Mouse (Mus musculus): ENCODE data around the gene Prkca. TPM values are rescaled to one million over a fixed set of nuclear protein-coding genes. Genes with fewer than 3 reads are reported as not detected.
"Not testable (repeated sequence)": the region's sequence is repeated elsewhere in the genome, so short reads cannot be mapped to it uniquely, and the experiment has no call there.

Gene Prkca
- polyA plus RNA-seq, 1 experiment from 2014 or later: 12.9 TPM

DNA sequence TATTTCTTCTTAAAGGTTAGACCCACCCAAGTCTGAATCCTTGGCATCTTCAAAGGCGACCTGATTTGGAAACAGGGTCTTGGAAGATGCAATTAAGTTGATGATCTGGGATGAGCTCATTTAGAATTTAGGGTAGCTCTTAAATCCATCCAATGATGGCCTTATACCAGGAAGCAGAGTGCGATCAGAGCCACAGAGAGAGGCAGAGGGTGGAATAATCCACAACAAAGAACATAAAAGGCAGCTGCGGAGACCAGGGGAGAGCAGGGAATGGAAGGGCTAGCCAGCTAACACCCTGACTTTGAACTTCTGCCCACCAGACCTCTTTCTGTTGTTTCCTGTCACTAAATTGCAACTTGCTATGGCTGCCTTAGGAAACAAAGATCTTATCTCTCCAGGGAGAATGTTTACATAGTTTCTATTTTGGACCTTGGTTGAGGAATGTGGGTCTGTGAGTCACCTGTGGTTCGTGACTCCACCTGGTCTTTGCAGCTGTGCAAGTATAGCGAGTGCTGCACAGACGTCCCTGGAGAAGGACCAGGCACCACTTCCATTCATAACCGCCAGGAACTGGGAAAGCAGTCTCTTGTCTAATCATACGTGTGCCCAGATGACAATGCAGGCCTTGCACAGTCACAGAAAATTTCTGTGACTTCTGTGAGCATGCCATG is 242.3 kb downstream of the Prkca start:
- no peak for ATAC-seq (ENCODE audit: extremely low read depth, insufficient number of reproducible peaks, low FRiP score, low TSS enrichment)
- Histone ChIP-seq H3K4me1 (peaks cover 22% of the 10 kb centered on the region), H3K4me3 (no peak overlapping the region), H3K27ac (replicated peaks) (no peak overlapping the region), H3K27me3 (replicated peaks) (no peaks in the 10 kb centered on the region), H3K4me2 (no peak overlapping the region), H3K9ac (no peak overlapping the region), H3K9me3 (no peaks in the 10 kb centered on the region; the same call in 1 of the 2 replicates), H3K36me3 (no peaks in the 10 kb centered on the region)
- WGBS: 61% methylated on average over 8 of the region's 8 CpGs

GRCm38 (mm10) chr11:108098306-108098705 is 245.4 kb downstream of the Prkca start:
- 64% methylated on average over 7 of the region's 7 CpGs for WGBS
- no peaks in the 10 kb centered on the region for H3K9me3 ChIP-seq
- H3K4me1 ChIP-seq: peaks cover 11% of the 10 kb centered on the region
- no peak overlapping the region for H3K4me2 ChIP-seq
- H3K4me3 ChIP-seq: no peak overlapping the region
- no peak for ATAC-seq (ENCODE audit: extremely low read depth, insufficient number of reproducible peaks, low FRiP score, low TSS enrichment)
- H3K27me3 ChIP-seq (replicated peaks): no peaks in the 10 kb centered on the region
- H3K9ac ChIP-seq: no peak overlapping the region
- H3K36me3 ChIP-seq: no peaks in the 10 kb centered on the region
- no peak overlapping the region for H3K27ac ChIP-seq (replicated peaks)

- Histone ChIP-seq H3K27me3 (replicated peaks) (no peaks in the 10 kb centered on the region), H3K36me3 (no peaks in the 10 kb centered on the region), H3K9me3 (no peaks in the 10 kb centered on the region), H3K4me1 (peaks cover 13% of the 10 kb centered on the region), H3K9ac (no peak overlapping the region), H3K4me2 (no peak overlapping the region), H3K27ac (replicated peaks) (no peak overlapping the region), H3K4me3 (no peak overlapping the region)
- no peak for ATAC-seq (ENCODE audit: extremely low read depth, insufficient number of reproducible peaks, low FRiP score, low TSS enrichment)
- 95% methylated on average over 5 of the region's 5 CpGs for WGBS
These were observed 248.9 kb downstream of the Prkca start for GRCm38 (mm10) chr11:108094796-108095195.

- H3K27me3 ChIP-seq (replicated peaks): no peaks in the 10 kb centered on the region
- 77% methylated on average over 4 of the region's 4 CpGs for WGBS
- no peaks in the 10 kb centered on the region for H3K36me3 ChIP-seq
- H3K9ac ChIP-seq: no peak overlapping the region
- peaks cover 10% of the 10 kb centered on the region for H3K4me1 ChIP-seq
- no peak overlapping the region for H3K4me3 ChIP-seq
- ATAC-seq (ENCODE audit: extremely low read depth, insufficient number of reproducible peaks, low FRiP score, low TSS enrichment): no peak
- H3K4me2 ChIP-seq: no peak overlapping the region
- no peaks in the 10 kb centered on the region for H3K9me3 ChIP-seq
- H3K27ac ChIP-seq (replicated peaks): no peak overlapping the region
These were observed 250.5 kb downstream of the Prkca start for GRCm38 (mm10) chr11:108093248-108093647.

- 71% methylated on average over 3 of the region's 3 CpGs for WGBS
- Histone ChIP-seq H3K36me3 (no peaks in the 10 kb centered on the region), H3K9ac (no peak overlapping the region), H3K9me3 (no peaks in the 10 kb centered on the region), H3K27me3 (replicated peaks) (no peaks in the 10 kb centered on the region), H3K4me3 (no peak overlapping the region), H3K4me2 (no peak overlapping the region), H3K4me1 (peaks cover 10% of the 10 kb centered on the region), H3K27ac (replicated peaks) (no peak overlapping the region)
- ATAC-seq (ENCODE audit: extremely low read depth, insufficient number of reproducible peaks, low FRiP score, low TSS enrichment): no peak
These were observed 252.5 kb downstream of the Prkca start for GRCm38 (mm10) chr11:108091238-108091637.

DNA sequence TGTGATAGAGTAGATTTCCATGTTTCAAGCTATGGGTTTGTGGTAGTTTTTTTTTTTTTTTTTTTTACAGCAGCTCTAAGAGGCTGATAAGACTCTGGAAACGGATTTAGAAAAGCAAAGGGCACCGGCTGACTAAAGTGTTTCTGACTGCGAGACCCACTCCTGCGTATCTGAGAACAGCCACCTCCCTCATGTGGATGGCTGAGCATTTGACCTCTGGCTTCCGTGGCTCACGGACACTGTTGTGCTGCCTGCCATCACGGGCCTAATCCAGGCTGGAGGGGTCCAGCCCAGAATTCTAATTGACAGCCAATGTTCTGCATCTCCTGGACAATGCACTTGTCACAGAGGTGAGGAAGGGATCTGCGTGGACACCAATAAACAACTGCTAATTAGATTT is 253.0 kb downstream of the Prkca start:
- Histone ChIP-seq H3K4me1 (peaks cover 10% of the 10 kb centered on the region), H3K27ac (replicated peaks) (peak overlapping the region; percentile 78), H3K36me3 (no peaks in the 10 kb centered on the region), H3K9ac (peak overlapping the region; percentile 19; the same call in 1 of the 2 replicates), H3K9me3 (no peaks in the 10 kb centered on the region), H3K4me3 (no peak overlapping the region), H3K4me2 (peak overlapping the region; percentile 30; the same call in 1 of the 2 replicates), H3K27me3 (replicated peaks) (no peaks in the 10 kb centered on the region)
- no peak for ATAC-seq (ENCODE audit: extremely low read depth, insufficient number of reproducible peaks, low FRiP score, low TSS enrichment)
- WGBS: 18% methylated on average over 8 of the region's 8 CpGs

DNA sequence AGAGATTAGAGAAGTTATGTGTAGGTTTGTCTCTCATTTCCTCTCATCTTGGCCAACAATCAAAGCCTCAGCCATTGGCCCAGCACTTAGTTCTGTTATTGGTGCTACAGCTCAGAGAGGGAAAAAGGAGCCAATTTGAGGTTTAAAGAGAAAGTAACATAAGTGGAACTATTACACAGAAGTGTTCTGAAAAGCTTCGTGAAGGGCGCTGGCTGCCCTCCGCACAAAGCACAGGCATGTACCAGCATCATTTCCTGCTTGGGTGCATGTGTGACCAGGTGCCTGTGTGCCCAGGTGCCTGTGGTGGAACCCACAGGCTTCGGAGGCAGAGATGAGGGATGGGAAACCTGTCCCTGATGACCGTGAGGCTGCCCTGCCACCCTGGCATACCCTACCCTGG is 255.7 kb downstream of the Prkca start:
- H3K27me3 ChIP-seq (replicated peaks): no peaks in the 10 kb centered on the region
- 93% methylated on average over 5 of the region's 5 CpGs for WGBS
- H3K4me2 ChIP-seq: no peak overlapping the region
- H3K27ac ChIP-seq (replicated peaks): no peak overlapping the region
- no peaks in the 10 kb centered on the region for H3K9me3 ChIP-seq
- no peaks in the 10 kb centered on the region for H3K36me3 ChIP-seq
- no peak overlapping the region for H3K4me3 ChIP-seq
- peaks cover 10% of the 10 kb centered on the region for H3K4me1 ChIP-seq
- ATAC-seq (ENCODE audit: extremely low read depth, insufficient number of reproducible peaks, low FRiP score, low TSS enrichment): no peak
- H3K9ac ChIP-seq: no peak overlapping the region

DNA sequence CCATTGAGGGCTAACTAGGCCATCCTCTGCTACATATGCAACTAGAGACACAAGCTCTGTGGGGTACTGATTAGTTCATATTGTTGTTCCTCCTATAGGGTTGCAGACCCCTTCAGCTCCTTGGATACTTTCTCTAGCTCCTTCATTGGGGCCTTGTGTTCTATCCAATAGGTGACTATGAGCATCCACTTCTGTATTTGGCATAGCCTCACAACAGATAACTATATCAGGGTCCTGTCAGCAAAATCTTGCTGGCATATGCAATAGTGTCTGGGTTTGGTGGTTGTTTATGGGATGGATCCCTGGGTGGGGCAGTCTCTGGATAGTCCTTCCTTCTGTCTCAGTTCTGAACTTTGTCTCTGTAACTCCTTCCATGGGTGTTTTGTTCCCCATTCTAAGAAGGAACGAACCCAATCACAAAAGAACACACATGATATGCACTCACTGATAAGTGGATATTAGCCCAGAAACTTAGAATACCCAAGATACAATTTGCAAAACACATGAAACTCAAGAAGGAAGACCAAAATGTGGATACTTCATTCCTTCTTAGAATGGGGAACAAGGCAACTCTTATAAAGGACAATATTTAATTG is 256.5 kb downstream of the Prkca start:
- WGBS: 64% methylated on average over 1 of the region's 1 CpGs

GRCm38 (mm10) chr11:108082673-108083072 is 261.1 kb downstream of the Prkca start:
- Histone ChIP-seq H3K4me2 (no peak overlapping the region), H3K4me1 (peaks cover 6% of the 10 kb centered on the region; the same call in 1 of the 2 replicates), H3K36me3 (no peaks in the 10 kb centered on the region), H3K9me3 (no peaks in the 10 kb centered on the region), H3K4me3 (no peak overlapping the region), H3K27me3 (replicated peaks) (no peaks in the 10 kb centered on the region), H3K9ac (no peak overlapping the region), H3K27ac (replicated peaks) (no peak overlapping the region)
- ATAC-seq (ENCODE audit: extremely low read depth, insufficient number of reproducible peaks, low FRiP score, low TSS enrichment): no peak

More for the DNA sequence above, 256.5 kb downstream of the Prkca start:
- not testable (repeated sequence) for H3K4me2 ChIP-seq; ATAC-seq (ENCODE audit: extremely low read depth, insufficient number of reproducible peaks, low FRiP score, low TSS enrichment); H3K9ac ChIP-seq; H3K27ac ChIP-seq (replicated peaks); H3K36me3 ChIP-seq; H3K9me3 ChIP-seq; H3K27me3 ChIP-seq (replicated peaks); H3K4me3 ChIP-seq
- peaks cover 16% of the 10 kb centered on the region for H3K4me1 ChIP-seq

DNA sequence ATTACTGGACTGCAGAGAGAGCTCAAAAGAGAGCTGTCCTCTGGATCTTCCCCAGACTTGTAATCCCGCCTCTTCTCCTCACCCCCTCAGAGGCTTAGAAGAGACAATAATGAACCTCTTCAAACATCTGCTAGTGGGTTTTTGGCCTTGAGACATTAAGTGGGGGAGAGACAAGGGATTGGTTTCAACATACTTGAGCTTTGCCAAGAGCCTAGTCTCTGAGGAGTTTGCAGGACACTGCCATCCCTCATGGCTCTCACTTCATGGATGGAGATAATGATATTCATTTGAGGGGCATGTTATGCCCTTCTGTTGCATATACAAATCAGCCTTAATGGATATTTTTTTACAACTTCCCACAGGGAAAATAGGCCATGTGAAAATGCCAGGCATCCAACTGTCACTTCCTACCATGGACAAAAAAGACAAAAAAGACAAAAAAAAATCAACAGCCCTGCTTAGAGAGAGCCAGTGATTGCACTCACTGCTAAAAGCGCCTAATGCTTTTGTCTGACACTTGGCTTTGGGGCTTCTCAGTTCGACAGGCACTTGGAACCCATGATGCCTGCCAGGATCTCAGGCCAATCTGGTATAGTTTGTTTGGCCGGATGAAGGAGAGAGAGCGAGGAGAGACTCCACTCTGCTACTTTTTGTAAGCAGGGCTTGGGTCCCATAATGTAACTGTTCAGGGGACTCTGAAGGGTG is 263.6 kb downstream of the Prkca start:
- Histone ChIP-seq H3K4me1 (peaks cover 6% of the 10 kb centered on the region; the same call in 1 of the 2 replicates), H3K4me3 (no peak overlapping the region), H3K27ac (replicated peaks) (no peak overlapping the region), H3K27me3 (replicated peaks) (no peaks in the 10 kb centered on the region), H3K9me3 (no peaks in the 10 kb centered on the region), H3K4me2 (no peak overlapping the region), H3K9ac (no peak overlapping the region), H3K36me3 (no peaks in the 10 kb centered on the region)
- WGBS: 83% methylated on average over 5 of the region's 5 CpGs
- ATAC-seq (ENCODE audit: extremely low read depth, insufficient number of reproducible peaks, low FRiP score, low TSS enrichment): no peak

GRCm38 (mm10) chr11:108079454-108079853 is 264.3 kb downstream of the Prkca start:
- H3K9me3 ChIP-seq: no peaks in the 10 kb centered on the region
- no peak overlapping the region for H3K9ac ChIP-seq
- no peaks in the 10 kb centered on the region for H3K36me3 ChIP-seq
- 91% methylated on average over 5 of the region's 5 CpGs for WGBS
- H3K4me3 ChIP-seq: no peak overlapping the region
- peaks cover 6% of the 10 kb centered on the region; the same call in 1 of the 2 replicates for H3K4me1 ChIP-seq
- H3K27ac ChIP-seq (replicated peaks): no peak overlapping the region
- no peak overlapping the region for H3K4me2 ChIP-seq
- ATAC-seq (ENCODE audit: extremely low read depth, insufficient number of reproducible peaks, low FRiP score, low TSS enrichment): no peak
- H3K27me3 ChIP-seq (replicated peaks): no peaks in the 10 kb centered on the region
